Mouse (Mus musculus) regulatory T cell (primary cell): ENCODE data around the gene Upp2.

Experiments used
- in situ Hi-C: fragments of 300-600 bp; cut with MboI, MseI; formaldehyde crosslinking; loops from one replicate; pipeline ENCODE4 v1.15.1; 2025; ENCODE audit warnings: high pct_unique_total_duplicates

The Upp2 gene

DNA sequence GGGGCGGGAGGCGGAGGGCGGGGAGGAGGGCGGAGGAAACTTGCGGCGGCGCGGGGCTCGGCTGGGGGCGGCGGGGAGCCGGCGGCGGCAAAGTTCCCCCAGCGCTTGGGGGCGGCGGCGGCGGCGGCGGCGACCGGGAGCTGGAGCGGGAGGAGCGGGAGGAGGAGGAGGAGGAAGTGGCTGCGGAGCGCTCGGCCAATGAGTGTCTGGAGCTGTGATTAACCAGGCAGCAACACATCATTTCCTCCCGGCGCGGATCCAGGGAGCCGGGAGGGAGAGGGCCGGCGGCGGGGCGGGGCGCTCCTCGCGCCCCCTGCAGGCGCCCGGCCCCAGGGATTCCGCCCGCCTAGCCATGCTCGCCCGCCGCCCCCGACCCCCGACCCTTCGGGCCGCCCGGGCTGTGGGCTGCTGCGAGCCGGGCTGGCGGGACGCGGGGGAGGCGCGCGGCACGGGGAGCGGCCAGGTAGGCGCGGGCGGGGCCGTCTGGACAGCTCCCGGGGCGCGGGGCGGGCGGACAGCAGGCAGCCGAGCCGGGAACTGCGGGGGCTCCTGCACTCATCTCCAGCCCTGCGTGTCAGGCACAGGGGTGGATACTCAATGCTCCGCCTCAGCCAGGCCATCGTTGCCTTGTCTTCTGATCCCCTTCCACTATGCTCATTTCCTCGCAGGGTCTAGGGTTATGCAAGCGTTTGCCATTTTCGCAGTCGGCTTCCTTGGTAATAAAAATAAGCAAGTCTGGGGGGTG, at the start of gene Upp2, which contains the start of gene Acvr1:
TSS of gene Upp2 (plus strand) at position 233 of the 745 bp plus-strand sequence.
TSS of gene Acvr1 (minus strand) at position 92 of the 745 bp plus-strand sequence.
- in situ Hi-C loops = loop anchor here (10.0 to 25.0 kb wide), 2 partner anchors 372 to 1330 kb away; partner anchors contain the start of genes Cytip and Gpd2

DNA sequence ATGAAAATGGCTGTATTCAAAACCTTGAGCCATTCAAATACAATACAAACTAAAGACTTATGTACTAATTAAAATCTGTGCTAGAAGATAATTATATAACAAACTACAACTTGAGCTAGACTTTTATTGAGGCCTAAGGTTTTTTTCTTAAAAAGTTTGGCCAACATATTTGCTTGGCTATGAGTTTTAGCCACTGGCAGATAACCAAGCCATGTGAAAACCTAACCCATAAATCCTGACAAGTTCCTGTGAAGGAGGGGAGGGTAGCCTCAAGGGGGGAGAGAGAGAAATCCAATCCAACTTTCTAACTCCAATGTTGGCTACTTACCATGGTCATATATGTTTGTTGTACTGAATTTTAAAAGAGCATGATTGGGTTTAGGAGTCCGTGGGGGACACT, 48.6 kb upstream of the Upp2 start:
- in situ Hi-C loops = no loop called here

DNA sequence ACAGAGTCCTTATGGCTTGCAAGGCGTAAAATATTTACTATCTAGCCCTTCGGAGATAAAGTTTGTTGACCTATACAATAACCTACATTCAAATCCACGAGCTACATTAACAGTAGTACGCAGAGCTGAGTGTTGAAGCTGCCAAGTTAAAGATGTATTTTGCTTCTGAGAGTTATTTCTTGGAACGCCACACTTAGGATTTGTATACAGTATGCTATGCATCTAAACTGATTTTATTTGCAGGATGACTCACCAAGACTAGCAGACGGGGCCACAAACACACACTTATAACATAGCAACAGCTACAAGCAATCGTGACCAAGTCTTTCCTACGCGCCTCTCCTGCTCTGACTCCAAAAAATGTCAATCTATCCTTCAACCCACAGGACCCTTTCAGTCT, 46.4 kb upstream of the Upp2 start:
- in situ Hi-C loops = no loop called here

DNA sequence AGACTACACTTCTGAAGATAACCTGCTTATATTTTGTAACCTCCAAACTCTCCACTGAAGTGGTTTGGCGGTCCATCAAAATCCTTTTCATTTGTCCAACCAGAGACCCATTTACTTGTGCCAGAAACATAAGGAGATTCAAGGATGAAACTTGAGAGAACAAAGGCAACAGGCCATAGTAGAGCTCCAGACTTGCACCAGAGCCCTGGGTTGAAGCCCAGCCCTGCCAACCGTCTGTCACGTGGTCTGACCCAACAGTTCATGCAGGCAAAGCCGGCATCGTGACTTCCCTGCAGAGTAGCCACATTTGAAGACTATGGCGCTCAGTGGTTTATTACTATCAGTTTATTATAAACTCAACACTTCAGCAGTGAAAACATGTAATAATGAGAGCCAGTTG, 45.5 kb upstream of the Upp2 start:
- in situ Hi-C loops = no loop called here

DNA sequence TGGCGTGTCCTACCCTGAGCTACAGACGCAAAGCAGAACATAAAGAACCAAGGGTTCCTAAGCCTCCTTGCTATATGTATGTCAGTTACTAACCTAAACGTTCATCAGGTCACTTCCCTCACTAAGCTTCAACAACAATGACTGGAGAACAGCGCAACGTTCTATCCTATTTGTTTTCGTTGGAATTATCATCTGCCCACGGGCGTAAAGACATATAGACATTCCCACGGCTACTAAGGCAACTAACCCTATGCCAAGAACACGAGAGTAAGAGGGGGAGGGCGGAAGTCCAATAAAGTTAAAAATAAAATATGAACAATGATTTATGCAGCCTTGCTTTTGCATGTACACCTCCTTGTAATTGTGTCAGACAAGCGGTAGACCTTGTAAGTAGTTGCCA, 44.0 kb upstream of the Upp2 start:
- in situ Hi-C loops = no loop called here

DNA sequence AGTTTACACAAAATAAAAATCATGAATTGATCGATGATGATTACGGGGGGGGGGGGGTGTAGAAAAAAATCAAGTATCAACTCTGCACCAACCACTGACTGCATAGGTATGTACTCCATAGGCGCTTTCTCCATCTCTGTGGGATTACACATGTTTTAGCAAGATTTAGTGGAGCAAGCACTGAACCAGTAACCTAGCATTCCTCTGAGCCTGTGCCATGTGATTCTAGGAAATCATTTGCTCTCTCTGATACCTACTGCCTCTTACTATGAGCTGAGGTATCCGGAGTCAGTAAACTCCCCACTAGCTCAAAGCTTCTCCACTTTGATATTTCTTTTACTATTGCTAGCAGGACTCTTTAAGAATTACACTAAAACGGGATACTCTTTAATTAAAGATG, 43.2 kb upstream of the Upp2 start:
- in situ Hi-C loops = no loop called here

DNA sequence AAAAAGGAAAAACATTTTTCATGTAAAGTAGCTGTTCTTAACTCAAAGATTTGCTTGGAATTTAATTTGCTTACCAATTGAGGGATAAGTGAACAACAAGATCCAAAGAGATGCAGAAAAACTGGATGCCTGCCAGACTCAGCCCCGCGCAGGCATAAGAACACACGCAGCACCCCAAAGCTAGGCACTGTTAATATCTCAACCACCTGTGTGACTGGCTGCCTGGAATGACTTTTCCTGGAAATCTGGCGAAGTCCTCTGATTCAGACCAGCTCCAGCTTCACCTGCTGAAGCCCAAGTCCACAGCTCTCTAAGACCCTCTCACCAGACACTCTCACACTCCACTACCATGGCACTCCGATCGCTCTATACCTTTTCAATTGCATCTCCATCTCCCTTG, 42.7 kb upstream of the Upp2 start:
- in situ Hi-C loops = no loop called here

DNA sequence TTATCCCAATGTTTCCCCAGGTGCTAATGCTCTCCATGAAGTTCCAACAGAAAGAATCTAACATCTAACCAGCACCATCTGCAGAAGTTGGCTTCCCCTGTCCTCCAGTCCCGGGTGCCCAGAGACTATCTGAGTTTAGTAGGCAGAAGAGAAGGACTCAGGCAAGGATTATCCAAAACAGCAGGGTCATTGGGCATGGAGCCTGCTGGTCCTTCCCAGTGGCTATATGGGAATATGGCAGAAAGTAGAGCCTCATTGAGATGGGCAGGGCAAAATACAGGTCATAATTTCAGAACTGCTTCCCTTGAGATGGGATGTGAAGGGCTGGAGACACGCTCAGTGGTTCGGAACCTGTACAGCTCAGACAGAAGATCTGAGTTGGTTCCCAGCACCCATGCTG, 39.3 kb upstream of the Upp2 start:
- in situ Hi-C loops = no loop called here

DNA sequence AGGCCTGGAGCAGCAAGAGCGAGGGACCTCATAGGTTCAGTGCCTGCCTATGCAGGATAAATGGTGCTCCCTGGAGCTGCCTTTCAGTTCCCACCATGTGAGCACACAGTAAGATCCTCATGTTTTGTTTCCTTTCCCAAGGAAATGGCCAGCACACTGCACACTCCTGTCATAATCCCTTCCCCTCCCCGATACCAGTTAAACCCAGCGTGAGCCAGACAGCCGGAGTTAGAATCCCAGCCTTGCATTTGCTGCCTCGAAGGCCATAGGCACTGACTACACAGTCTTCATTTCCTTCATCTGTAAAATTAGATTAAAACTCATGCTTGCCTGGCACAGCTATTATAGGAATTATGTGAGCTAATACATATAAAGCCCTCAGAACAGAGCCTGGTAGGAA, 37.7 kb upstream of the Upp2 start:
- in situ Hi-C loops = no loop called here

DNA sequence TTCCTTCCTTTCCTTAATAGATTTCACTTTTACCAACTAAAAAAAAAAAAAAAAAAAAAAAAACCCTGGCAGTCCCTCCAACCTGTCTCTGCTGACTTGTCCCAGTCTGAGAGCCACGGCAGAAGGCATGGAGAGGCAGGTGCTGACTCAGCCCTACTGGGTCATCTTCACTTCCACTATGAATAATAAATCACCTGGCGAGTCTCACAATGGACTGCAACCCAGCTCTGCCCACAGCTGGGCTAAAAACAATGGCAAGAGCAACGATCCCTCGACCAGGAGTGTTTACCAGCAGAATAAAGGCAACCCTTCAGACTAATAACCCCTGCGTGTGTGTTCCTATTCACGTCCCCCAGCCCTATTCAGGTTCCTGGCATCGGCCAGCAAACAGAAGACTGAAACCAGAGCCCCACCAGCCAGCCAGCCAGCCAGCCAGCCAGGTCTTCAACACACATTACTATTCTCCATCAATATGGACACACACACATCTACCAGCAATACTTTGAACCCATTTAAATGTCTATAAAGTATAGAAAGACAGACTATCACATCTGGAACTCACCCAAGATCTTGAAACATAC, 37.1 kb upstream of the Upp2 start:
- in situ Hi-C loops = no loop called here

DNA sequence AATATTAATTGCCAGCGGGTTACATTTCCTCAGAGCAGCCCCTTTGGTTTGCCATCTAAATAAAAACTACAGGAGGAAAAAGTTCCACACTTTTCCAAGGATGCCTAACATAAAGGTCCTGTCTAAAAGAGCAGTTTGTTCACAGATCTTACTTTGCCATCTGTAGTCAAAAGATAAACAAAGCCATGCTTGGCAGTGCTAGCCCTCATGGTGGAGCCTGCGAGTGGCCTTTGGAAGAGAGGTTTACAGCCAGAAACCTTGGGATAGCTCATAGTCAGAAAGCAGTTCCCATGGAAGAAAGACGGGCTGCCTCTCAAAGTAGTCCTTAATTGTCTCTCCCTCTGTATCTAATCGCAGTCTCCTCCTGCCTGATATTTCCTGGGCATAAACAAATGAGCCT, 36.6 kb upstream of the Upp2 start:
- in situ Hi-C loops = no loop called here

DNA sequence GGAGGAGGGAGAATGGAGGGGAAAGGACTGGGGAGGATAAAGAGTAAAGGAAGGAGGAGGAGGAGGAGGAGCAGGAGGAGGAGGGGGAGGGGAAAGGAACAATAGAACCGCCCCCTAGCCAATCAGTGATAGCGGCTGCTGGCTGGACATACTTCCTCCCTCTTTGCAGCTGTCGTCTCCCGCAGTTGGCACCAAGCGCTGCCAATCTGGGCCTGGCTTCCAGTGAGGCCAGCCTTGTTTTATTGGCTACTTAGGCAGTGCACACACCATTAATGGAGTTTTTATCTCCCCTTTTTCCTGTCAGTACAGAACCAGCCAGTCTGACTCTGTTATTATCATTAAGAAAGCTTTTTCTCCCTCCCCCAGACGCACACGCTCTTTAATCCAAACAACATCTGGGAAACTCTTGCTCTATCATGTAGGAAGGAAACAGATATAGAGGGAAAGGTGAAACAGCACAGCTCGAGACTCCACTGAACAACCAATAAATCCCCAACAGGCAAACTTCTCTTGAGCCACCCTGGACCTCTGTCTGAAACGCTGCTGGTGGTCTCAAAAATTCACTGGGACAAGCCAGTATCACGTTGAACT, 34.7 kb upstream of the Upp2 start:
- in situ Hi-C loops = no loop called here

DNA sequence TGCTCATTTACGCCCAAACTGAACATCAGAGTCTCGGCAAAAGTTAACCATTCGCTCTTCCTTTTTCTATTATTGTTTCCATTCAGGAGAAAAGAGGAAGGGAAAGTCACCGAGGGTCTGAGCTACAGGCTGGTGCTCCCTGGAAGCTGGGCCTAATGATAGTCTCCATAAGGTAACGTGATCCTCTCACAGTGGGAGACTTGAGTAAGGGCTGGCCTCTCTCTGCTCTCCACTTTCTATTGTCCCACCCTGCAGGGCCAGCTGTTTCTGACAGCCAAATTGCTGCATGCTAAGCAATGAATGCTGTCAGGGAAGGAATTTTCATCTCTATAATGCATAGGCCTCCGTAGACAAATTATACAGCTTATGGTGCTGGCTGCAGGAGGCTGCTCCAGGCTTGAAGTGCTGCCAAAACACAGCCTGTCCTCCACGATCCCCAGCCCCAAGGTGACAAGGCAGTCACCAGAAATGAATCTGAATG, 33.5 kb upstream of the Upp2 start:
- in situ Hi-C loops = no loop called here

DNA sequence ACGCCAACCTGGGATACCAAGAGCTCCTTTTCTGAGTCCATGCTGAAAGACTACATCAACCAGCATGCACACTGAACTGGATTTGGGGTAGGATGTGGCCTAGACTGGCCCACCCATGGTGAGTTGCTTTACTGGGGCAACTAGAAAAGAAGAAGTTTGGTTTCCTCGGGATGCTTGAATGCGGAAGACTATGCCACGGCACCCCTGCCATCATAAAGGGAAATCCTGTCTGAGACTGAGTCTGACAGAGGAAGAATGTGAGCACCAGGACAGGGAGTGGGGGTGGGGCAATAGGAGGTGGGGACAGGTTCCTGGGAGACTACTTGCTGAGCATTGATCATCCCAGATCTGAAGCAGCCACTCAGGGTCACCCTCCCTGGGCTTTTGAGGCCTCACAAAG, 32.7 kb upstream of the Upp2 start:
- in situ Hi-C loops = no loop called here

DNA sequence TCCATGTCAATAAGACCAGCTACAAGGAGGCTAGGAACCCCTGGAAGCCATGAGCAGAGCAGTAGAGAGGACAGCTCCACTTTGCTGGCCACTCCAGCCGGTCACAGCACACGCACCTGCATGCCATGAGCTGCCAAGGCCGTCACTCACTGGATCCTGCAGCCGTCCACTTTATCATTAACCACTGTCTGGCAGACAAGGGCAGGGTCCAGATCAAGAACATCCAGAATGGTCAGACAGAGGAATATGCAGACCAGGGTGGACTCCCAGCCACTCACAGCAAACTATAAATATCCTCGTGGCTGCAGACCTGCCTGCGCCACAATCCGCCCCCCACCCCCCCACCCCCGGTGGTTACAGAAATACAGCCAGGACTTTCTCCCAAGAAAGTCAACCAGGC, 31.9 kb upstream of the Upp2 start:
- in situ Hi-C loops = no loop called here

DNA sequence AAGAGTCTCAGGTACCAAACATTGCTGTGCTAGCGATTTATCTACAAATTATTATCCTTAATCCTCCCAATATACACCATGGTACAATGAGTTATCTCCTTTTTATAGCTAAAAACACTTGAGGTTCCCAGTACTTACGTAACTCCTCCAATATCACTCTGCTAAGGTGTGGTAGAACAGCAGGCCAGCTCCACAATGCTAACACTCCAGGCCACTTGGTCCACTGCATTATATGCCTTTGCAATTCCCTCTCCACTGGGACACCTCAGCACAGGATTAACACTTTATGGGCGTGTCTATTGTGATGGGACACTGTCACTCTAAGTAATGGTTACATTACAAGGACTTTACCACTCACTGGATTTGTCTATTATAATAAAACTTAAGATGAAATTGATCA, 30.3 kb upstream of the Upp2 start:
- in situ Hi-C loops = no loop called here

DNA sequence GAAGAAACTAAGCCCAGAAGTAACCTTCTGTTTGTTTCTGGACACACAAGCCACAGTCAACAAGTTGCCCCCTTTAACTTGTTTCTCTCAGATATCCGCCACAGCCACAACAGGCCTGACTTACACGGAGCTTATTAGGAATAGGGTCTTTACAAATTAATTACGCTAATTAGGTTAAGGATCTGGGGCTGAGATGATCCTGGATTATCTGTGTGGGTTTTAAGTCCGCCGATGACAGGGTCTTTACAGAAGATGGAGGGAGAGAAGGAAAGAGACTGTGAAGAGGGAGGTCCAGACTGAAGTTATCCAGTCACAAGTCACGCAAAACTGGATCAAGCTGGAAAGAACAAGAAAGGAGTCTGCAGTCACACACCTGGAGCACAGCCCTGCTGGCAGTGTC, 28.9 kb upstream of the Upp2 start:
- in situ Hi-C loops = no loop called here

DNA sequence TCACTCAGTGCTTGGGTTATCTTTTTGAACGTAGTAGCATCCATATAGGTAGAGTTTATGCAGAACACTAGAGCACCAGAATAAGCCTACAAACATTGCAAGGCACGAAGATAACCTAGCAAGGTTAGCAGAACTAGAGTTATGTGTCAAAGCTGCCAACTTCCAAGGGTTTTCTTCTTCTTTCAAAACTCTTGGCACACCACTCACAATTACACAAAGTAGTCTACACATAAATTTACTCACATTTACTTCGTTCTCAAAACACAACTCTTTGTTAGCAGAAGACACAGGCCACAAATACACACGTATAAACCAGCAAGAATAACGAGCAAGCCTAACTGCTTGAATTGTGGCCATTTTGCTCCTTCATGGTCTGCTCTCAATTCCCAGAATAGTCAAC, 23.8 kb upstream of the Upp2 start:
- in situ Hi-C loops = no loop called here

DNA sequence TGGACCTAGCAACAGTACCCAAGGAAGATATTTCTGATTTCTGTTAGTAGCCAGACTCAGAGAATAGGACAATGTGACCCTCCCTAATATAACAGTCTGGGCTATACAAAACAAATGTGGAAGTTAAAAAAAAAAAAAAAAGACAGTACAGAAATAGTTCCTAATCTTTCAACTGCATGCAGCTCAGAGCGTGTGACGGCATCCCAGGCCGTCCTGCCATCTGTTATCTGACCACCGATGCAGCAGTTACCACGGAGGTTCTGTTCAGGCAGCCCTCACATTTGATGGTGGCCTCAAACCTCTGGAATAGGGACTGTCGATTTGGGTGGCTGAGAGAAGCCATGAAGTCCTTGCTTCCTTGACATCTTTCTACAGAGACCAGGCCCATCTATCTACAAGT, 22.7 kb upstream of the Upp2 start:
- in situ Hi-C loops = no loop called here

DNA sequence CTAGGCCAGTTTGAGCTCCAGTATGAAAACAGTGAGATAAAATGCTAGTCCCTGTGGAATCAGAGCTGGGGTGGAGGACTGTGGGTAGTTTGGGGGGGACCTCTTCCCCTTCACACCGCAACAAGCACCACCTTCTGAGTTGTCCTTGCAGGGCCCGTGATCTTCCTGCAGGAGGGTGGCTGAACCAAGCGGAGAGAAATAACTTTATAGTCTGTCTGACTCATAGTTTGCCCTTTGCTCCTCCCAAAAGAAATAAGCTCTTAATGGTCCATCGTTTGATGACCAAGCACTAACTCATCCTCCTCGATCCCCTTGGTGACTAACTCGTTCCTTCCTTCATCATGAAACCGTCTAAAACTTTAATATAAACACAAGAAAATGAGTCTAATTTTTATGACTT, 20.8 kb upstream of the Upp2 start:
- in situ Hi-C loops = no loop called here

DNA sequence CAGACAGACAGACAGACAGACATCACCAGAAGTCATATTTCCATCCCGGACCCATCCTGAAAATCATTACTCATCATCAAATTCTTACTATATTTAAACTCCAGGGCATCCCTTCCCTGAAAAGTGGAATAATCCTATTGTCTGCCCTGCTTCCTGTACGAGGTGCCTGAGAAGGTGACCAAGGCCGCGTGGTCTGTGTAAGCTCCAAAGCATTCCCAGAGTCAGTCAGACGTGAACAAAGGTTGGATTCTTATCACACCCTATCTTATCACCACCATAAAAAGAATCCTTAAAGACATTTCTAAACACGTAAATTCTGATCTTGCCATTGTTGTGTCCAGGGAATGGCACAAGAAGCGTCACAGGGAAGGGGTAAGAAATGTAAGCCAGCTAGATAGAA, 18.2 kb upstream of the Upp2 start:
- in situ Hi-C loops = no loop called here

DNA sequence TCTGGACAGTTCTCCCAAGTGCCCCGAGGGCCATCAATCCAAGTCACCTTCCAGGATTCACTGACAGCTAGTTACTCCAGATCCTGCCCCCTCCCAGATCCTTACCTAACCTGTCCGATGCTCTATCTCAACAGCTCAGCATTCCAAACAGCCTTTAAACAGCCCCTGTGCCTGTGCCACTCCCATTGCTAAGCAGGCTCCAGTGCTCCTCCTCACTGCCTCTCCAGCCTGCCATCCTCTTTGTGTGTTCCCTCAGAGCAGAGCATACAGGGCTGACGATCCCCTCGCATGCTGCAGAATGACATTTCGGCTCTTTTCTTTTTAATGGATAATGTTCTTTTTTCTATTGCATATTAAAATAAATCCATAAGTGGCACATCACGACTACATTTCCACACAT, 17.1 kb upstream of the Upp2 start:
- in situ Hi-C loops = loop anchor here (25.0 kb wide), 1 partner anchor 1313 kb away; the partner anchor contains the start of gene Gpd2

DNA sequence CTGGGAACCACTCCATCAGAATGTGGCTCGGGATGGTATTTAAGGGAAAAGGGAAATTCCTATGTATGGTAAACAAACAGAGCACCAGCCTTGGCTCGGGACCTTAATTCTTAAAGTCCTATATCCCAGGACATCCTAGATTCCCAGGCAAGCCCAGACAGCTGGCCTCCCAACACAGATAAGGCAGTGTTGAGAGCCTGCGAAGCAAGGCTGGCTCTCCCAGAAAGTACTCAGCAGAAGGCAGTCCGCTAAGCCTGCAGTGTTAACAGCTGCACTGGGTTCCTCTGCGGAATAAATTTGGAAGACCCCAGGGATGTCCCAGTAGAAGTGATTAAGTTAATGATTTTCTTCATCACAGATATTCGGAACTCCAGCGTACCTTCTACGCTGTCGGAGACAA, 16.6 kb upstream of the Upp2 start:
- in situ Hi-C loops = loop anchor here (25.0 kb wide), 1 partner anchor 1313 kb away; the partner anchor contains the start of gene Gpd2
